Mouse (Mus musculus): ENCODE data around the gene Cox5a. TPM values are rescaled to one million over a fixed set of nuclear protein-coding genes. Genes with fewer than 3 reads are reported as not detected.
A peak's percentile ranks its signal among the peaks of the same experiment; 100 is the strongest.

Gene Cox5a
- polyA plus RNA-seq, 1 experiment = 757 TPM

GRCm38 (mm10) chr9:57525516-57525915 is 4.4 kb downstream of the Cox5a start:
- Histone ChIP-seq H3K27ac (ENCODE audit: insufficient read depth, low read depth, low read length) (no peak overlapping the region), H3K27me3 (replicated peaks; ENCODE audit: control insufficient read depth, insufficient read depth, low read length) (no peaks in the 10 kb centered on the region), H3K4me1 (ENCODE audit: control insufficient read depth, insufficient read depth, low read length) (peaks cover 16% of the 10 kb centered on the region), H3K4me3 (ENCODE audit: insufficient read depth, low read depth, low read length) (no peak overlapping the region), H3K36me3 (ENCODE audit: control insufficient read depth, insufficient read depth, low read length) (no peaks in the 10 kb centered on the region; the same call in 1 of the 2 replicates)
- WGBS = 31% methylated on average over 2 of the region's 2 CpGs
- no peak for TF ChIP-seq CTCF (conservative IDR thresholded peaks at IDR 0.05; ENCODE audit: insufficient read depth, insufficient read length, low read depth, low read length)
- TF ChIP-seq POLR2A (IDR thresholded peaks at IDR 0.05; ENCODE audit: low read depth, low read length) = no peak
- DNase-seq = no peak

GRCm38 (mm10) chr9:57526435-57526834 is 5.4 kb downstream of the Cox5a start:
- peaks cover 16% of the 10 kb centered on the region for H3K4me1 ChIP-seq (ENCODE audit: control insufficient read depth, insufficient read depth, low read length)
- no peaks in the 10 kb centered on the region for H3K27me3 ChIP-seq (replicated peaks; ENCODE audit: control insufficient read depth, insufficient read depth, low read length)
- no peak for DNase-seq
- H3K36me3 ChIP-seq (ENCODE audit: control insufficient read depth, insufficient read depth, low read length) = peaks cover 4% of the 10 kb centered on the region
- TF ChIP-seq CTCF (conservative IDR thresholded peaks at IDR 0.05; ENCODE audit: insufficient read depth, insufficient read length, low read depth, low read length) = no peak
- TF ChIP-seq POLR2A (IDR thresholded peaks at IDR 0.05; ENCODE audit: low read depth, low read length) = no peak
- H3K4me3 ChIP-seq (ENCODE audit: insufficient read depth, low read depth, low read length) = no peak overlapping the region
- no peak overlapping the region for H3K27ac ChIP-seq (ENCODE audit: insufficient read depth, low read depth, low read length)

GRCm38 (mm10) chr9:57531946-57532345 is 10.9 kb downstream of the Cox5a start:
- Histone ChIP-seq H3K4me1 (ENCODE audit: control insufficient read depth, insufficient read depth, low read length) (peaks cover 6% of the 10 kb centered on the region; the same call in 1 of the 2 replicates), H3K27ac (ENCODE audit: insufficient read depth, low read depth, low read length) (peak overlapping the region; percentile 45), H3K4me3 (ENCODE audit: insufficient read depth, low read depth, low read length) (no peak overlapping the region), H3K36me3 (ENCODE audit: control insufficient read depth, insufficient read depth, low read length) (peaks cover 10% of the 10 kb centered on the region), H3K27me3 (replicated peaks; ENCODE audit: control insufficient read depth, insufficient read depth, low read length) (no peaks in the 10 kb centered on the region)
- DNase-seq = peak; percentile 50
- WGBS = 35% methylated on average over 1 of the region's 1 CpGs
- no peak for TF ChIP-seq CTCF (conservative IDR thresholded peaks at IDR 0.05; ENCODE audit: insufficient read depth, insufficient read length, low read depth, low read length)
- no peak for TF ChIP-seq POLR2A (IDR thresholded peaks at IDR 0.05; ENCODE audit: low read depth, low read length)

- TF ChIP-seq POLR2A (IDR thresholded peaks at IDR 0.05; ENCODE audit: low read depth, low read length) (no peak), CTCF (conservative IDR thresholded peaks at IDR 0.05; ENCODE audit: insufficient read depth, insufficient read length, low read depth, low read length) (no peak)
- 66% methylated on average over 5 of the region's 5 CpGs for WGBS
- no peak overlapping the region for H3K27ac ChIP-seq (ENCODE audit: insufficient read depth, low read depth, low read length)
- no peaks in the 10 kb centered on the region for H3K27me3 ChIP-seq (replicated peaks; ENCODE audit: control insufficient read depth, insufficient read depth, low read length)
- peaks cover 11% of the 10 kb centered on the region; the same call in 1 of the 2 replicates for H3K4me1 ChIP-seq (ENCODE audit: control insufficient read depth, insufficient read depth, low read length)
- no peak for DNase-seq
- peaks cover 7% of the 10 kb centered on the region for H3K36me3 ChIP-seq (ENCODE audit: control insufficient read depth, insufficient read depth, low read length)
- 0 out of 2 replicates have a peak overlapping the region, but pooled peaks have one; percentile 50 for H3K4me3 ChIP-seq (ENCODE audit: insufficient read depth, low read depth, low read length)
Measured at GRCm38 (mm10) chr9:57536362-57536761, 15.3 kb downstream of the Cox5a start.

- 1% methylated on average over 45 of the region's 45 CpGs for WGBS
- peaks cover 2% of the 10 kb centered on the region for H3K36me3 ChIP-seq (ENCODE audit: control insufficient read depth, insufficient read depth, low read length)
- H3K27ac ChIP-seq (ENCODE audit: insufficient read depth, low read depth, low read length) = peak within 1 kb of the TSS; percentile 45
- H3K27me3 ChIP-seq (replicated peaks; ENCODE audit: control insufficient read depth, insufficient read depth, low read length) = no peaks in the 10 kb centered on the region
- peak within 1 kb of the TSS; percentile 50 for H3K4me3 ChIP-seq (ENCODE audit: insufficient read depth, low read depth, low read length)
- TF ChIP-seq CTCF (conservative IDR thresholded peaks at IDR 0.05; ENCODE audit: insufficient read depth, insufficient read length, low read depth, low read length) (no peak), POLR2A (IDR thresholded peaks at IDR 0.05; ENCODE audit: low read depth, low read length) (no peak)
- peaks cover 11% of the 10 kb centered on the region; the same call in 1 of the 2 replicates for H3K4me1 ChIP-seq (ENCODE audit: control insufficient read depth, insufficient read depth, low read length)
- peak; percentile 95 for DNase-seq
Measured at GRCm38 (mm10) chr9:57537044-57537727, 16.1 kb downstream of the Cox5a start, which contains the start of gene Fam219b. Gene Fam219b, plus strand, starts transcription at chr9:57537528.

- peaks cover 2% of the 10 kb centered on the region for H3K36me3 ChIP-seq (ENCODE audit: control insufficient read depth, insufficient read depth, low read length)
- under 1% methylated on average over 24 of the region's 24 CpGs for WGBS
Measured at GRCm38 (mm10) chr9:57537728-57538181, 16.7 kb downstream of the Cox5a start.

GRCm38 (mm10) chr9:57539550-57539949 is 18.5 kb downstream of the Cox5a start:
- no peaks in the 10 kb centered on the region for H3K36me3 ChIP-seq (ENCODE audit: control insufficient read depth, insufficient read depth, low read length)
- peaks cover 8% of the 10 kb centered on the region; the same call in 1 of the 2 replicates for H3K4me1 ChIP-seq (ENCODE audit: control insufficient read depth, insufficient read depth, low read length)
- no peak for TF ChIP-seq CTCF (conservative IDR thresholded peaks at IDR 0.05; ENCODE audit: insufficient read depth, insufficient read length, low read depth, low read length)
- no peak for TF ChIP-seq POLR2A (IDR thresholded peaks at IDR 0.05; ENCODE audit: low read depth, low read length)
- no peak overlapping the region for H3K27ac ChIP-seq (ENCODE audit: insufficient read depth, low read depth, low read length)
- WGBS = 77% methylated on average over 2 of the region's 2 CpGs
- no peaks in the 10 kb centered on the region for H3K27me3 ChIP-seq (replicated peaks; ENCODE audit: control insufficient read depth, insufficient read depth, low read length)
- no peak for DNase-seq
- H3K4me3 ChIP-seq (ENCODE audit: insufficient read depth, low read depth, low read length) = no peak overlapping the region

More at GRCm38 (mm10) chr9:57537728-57538181, 16.7 kb downstream of the Cox5a start:
- peak; percentile 43 for DNase-seq
- Histone ChIP-seq H3K27ac (ENCODE audit: insufficient read depth, low read depth, low read length) (peak overlapping the region; percentile 13), H3K4me3 (ENCODE audit: insufficient read depth, low read depth, low read length) (peak overlapping the region; percentile 50), H3K27me3 (replicated peaks; ENCODE audit: control insufficient read depth, insufficient read depth, low read length) (no peaks in the 10 kb centered on the region), H3K4me1 (ENCODE audit: control insufficient read depth, insufficient read depth, low read length) (peaks cover 8% of the 10 kb centered on the region; the same call in 1 of the 2 replicates)
- TF ChIP-seq POLR2A (IDR thresholded peaks at IDR 0.05; ENCODE audit: low read depth, low read length) (no peak), CTCF (conservative IDR thresholded peaks at IDR 0.05; ENCODE audit: insufficient read depth, insufficient read length, low read depth, low read length) (no peak)

Data from kidney, adult 2 months (tissue).